Mouse (Mus musculus) testis, postnatal 10 days (tissue): ENCODE results near the gene Zfp658.
A peak's percentile ranks its signal among the peaks of the same experiment; 100 is the strongest.

Source experiments
- DNase-seq: peaks from one replicate; pipeline ENCODE4 v3.0.0; 2021; ENCODE audit warnings: low spot score

Zfp658 gene

GRCm38 (mm10) chr7:43580526-43580925 lies 18.5 kb downstream of the Zfp658 start:
- no peak for DNase-seq

GRCm38 (mm10) chr7:43584790-43585189 lies 22.7 kb downstream of the Zfp658 start:
- DNase-seq = no peak

GRCm38 (mm10) chr7:43601884-43602283 lies 39.8 kb downstream of the Zfp658 start:
- DNase-seq = no peak

- peak; percentile 76 for DNase-seq
Measured at GRCm38 (mm10) chr7:43606896-43607742, 45.1 kb downstream of the Zfp658 start, which contains the start of gene Zfp819. Gene Zfp819, plus strand, starts transcription at chr7:43607169.

DNA sequence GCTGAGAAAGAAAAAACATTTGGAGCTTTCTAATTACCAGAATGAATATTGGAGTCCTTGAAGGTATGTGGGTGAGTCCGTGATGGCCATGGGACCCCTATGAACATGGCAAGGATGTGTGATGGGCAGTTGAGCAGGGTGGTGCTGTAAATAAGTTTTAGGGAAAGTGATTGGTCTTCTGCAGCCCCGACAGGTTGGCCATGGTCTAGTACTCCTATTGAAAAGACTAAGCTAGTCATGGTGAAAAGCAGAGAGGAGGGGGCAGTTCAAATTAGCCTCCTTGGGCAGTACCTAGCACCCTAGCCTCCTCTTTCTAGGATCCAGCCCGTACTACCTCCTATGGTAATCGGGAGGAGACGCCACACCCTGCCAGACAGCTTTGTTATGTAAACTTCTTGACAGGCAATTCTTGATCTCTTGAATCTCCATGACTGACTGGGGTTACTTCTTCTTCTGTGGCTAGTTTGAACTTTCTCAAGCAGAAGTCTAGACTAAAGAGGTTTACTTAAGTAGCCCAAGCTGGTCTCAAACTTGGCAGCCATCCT lies 45.8 kb downstream of the Zfp658 start:
- DNase-seq = no peak

DNA sequence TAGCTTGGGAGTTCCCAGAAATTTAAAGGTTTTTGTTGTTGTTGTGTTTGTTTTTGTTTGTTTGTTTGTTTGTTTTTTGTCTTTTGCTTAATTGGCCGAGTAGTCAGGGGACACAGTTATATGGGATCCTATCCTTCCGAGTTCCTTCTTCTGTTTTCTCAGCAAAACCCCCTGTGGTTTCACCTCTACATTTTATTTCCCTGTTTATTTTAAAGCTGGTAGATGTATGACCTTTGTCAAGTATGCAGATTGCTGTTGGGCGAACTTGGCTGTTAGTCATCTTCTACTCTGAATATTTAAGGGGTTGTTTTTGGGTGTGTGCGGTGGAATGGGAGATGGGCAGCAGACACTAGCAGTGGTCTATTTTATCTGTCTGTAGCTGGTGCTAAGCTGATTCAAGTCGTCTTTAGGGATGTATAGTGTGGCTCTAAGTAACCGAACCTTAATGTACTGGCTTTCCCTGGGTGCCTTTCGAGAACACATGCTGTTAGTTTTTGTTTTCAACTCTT lies 46.3 kb downstream of the Zfp658 start:
- DNase-seq = no peak

DNA sequence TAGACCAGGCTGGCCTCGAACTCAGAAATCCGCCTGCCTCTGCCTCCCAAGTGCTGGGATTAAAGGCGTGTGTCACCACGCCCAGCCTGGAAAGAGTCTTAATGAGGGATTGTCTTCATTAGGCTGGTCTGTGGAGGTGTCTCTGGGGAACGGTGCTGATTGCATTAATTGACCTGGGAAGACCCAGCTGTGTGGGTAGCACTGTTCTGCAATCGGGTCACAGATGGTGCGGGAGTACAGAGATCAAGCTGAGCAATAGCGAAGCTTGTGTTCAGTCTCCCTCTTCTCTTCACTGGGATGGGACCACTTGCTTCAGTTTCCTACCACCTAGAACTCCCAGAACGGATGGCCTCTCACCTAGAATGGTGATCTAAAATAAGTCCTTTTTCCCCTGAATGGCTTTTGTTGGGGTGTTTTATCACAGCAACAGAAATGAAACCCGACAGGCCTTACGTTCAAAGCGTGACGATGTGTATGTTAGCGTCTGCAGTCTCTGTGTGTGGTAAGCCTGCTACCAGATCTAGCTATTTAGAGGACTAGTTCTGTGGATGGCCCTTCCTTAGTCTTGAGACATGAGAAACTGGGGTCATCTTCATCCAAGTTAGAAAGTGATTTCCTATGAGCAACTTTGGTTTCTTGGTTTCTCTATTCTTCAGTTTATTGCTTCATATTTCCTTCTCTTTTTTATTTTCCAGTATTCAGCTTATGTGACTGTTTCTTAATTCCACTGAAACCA lies 51.9 kb downstream of the Zfp658 start:
- DNase-seq = no peak

GRCm38 (mm10) chr7:43622927-43623326 lies 60.9 kb downstream of the Zfp658 start:
- no peak for DNase-seq

GRCm38 (mm10) chr7:43623819-43624218 lies 61.8 kb downstream of the Zfp658 start:
- DNase-seq = no peak
